Mouse (Mus musculus): Measurements from ENCODE around the gene Slc8a3. TPM values are rescaled to one million over a fixed set of nuclear protein-coding genes. Genes with fewer than 3 reads are reported as not detected.
"Not testable (repeated sequence)": the region's sequence is repeated elsewhere in the genome, so short reads cannot be mapped to it uniquely, and the experiment has no call there.

Slc8a3 gene
- 3.4 and 3.5 TPM in 2 replicates for polyA plus RNA-seq (2016; fragmentation: Nextera tagmentation; extraction: Ambion mirVana)

- Histone ChIP-seq H3K9ac (peak within 1 kb of the TSS; percentile 84), H3K27ac (peak within 1 kb of the TSS; percentile 82), H3K27me3 (peaks cover 21% of the 10 kb centered on the region), H3K36me3 (no peaks in the 10 kb centered on the region), H3K4me1 (peaks cover 10% of the 10 kb centered on the region), H3K4me2 (replicated peaks) (peak within 1 kb of the TSS; percentile 96), H3K4me3 (peak within 1 kb of the TSS; percentile 63), H3K9me3 (replicated peaks) (no peaks in the 10 kb centered on the region)
- 0% methylated on average over 38 of the region's 47 CpGs for WGBS
- peak; percentile 81 for ATAC-seq (ENCODE audit: low FRiP score)
These were observed at the start of gene Slc8a3 for GRCm38 (mm10) chr12:81332875-81333421. Slc8a3 (minus strand) TSS chr12:81333180.

- ATAC-seq (ENCODE audit: low FRiP score); H3K4me3 ChIP-seq; H3K27me3 ChIP-seq; H3K36me3 ChIP-seq; H3K27ac ChIP-seq; H3K4me1 ChIP-seq; H3K9me3 ChIP-seq (replicated peaks); H3K9ac ChIP-seq; H3K4me2 ChIP-seq (replicated peaks): not testable (repeated sequence)
- 60% methylated on average over 1 of the region's 1 CpGs for WGBS
These were observed 46.4 kb upstream of the Slc8a3 start, which contains the start of gene Gm4787 for GRCm38 (mm10) chr12:81379364-81379763. Gm4787 (minus strand) TSS chr12:81379464.

GRCm38 (mm10) chr12:81333841-81334240, 861 bp upstream of the Slc8a3 start:
- no peak for ATAC-seq (ENCODE audit: low FRiP score)
- Histone ChIP-seq H3K27me3 (peaks cover 21% of the 10 kb centered on the region), H3K36me3 (no peaks in the 10 kb centered on the region), H3K4me3 (peak overlapping the region; percentile 63), H3K4me2 (replicated peaks) (peak overlapping the region; percentile 96), H3K27ac (no peak overlapping the region), H3K9ac (0 out of 2 replicates have a peak overlapping the region, but pooled peaks have one; percentile 84), H3K9me3 (replicated peaks) (no peaks in the 10 kb centered on the region), H3K4me1 (peaks cover 10% of the 10 kb centered on the region)
- 69% methylated on average over 5 of the region's 5 CpGs for WGBS

- WGBS: 1% methylated on average over 45 of the region's 54 CpGs
These were observed 774 bp downstream of the Slc8a3 start for GRCm38 (mm10) chr12:81331937-81332874.

GRCm38 (mm10) chr12:81331046-81331638, 1.8 kb downstream of the Slc8a3 start:
- 45% methylated on average over 5 of the region's 5 CpGs for WGBS
- H3K27ac ChIP-seq: no peak overlapping the region
- ATAC-seq (ENCODE audit: low FRiP score): no peak
- H3K36me3 ChIP-seq: no peaks in the 10 kb centered on the region
- peak overlapping the region; percentile 63; the same call in 1 of the 2 replicates for H3K4me3 ChIP-seq
- H3K4me2 ChIP-seq (replicated peaks): peak overlapping the region; percentile 96; the same call in 1 of the 2 replicates
- H3K9me3 ChIP-seq (replicated peaks): no peaks in the 10 kb centered on the region
- H3K9ac ChIP-seq: no peak overlapping the region; the same call in none of the 2 replicates
- H3K4me1 ChIP-seq: peaks cover 10% of the 10 kb centered on the region
- H3K27me3 ChIP-seq: peaks cover 21% of the 10 kb centered on the region

More at GRCm38 (mm10) chr12:81331937-81332874, 774 bp downstream of the Slc8a3 start:
- H3K27ac ChIP-seq: peak overlapping the region; percentile 82
- H3K9me3 ChIP-seq (replicated peaks): no peaks in the 10 kb centered on the region
- peak overlapping the region; percentile 84 for H3K9ac ChIP-seq
- H3K4me3 ChIP-seq: peak overlapping the region; percentile 63
- H3K27me3 ChIP-seq: peaks cover 21% of the 10 kb centered on the region
- H3K4me1 ChIP-seq: peaks cover 10% of the 10 kb centered on the region
- peak; percentile 75 for ATAC-seq (ENCODE audit: low FRiP score)
- H3K4me2 ChIP-seq (replicated peaks): peak overlapping the region; percentile 96
- no peaks in the 10 kb centered on the region for H3K36me3 ChIP-seq

DNA sequence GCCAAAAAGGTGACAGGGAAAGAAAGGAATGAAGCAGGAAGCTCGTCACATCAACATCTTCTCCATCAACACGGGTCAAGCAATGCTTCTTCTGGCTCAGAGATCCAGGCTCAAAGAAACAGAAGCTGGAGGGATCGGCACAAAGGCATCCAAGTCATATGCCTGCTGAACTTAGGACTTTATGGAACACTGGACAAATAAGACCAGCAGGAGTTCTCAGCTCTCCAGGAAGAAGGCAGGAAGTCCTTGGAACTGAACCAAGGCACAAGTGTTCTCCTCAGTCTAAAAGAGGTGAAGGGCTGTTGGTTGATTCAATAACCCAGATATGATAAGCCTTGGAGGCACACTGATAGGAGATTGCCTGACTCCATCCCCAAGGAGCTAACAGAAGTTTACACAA, 8.0 kb downstream of the Slc8a3 start:
- ATAC-seq (ENCODE audit: low FRiP score): no peak
- no peak overlapping the region for H3K27ac ChIP-seq

DNA sequence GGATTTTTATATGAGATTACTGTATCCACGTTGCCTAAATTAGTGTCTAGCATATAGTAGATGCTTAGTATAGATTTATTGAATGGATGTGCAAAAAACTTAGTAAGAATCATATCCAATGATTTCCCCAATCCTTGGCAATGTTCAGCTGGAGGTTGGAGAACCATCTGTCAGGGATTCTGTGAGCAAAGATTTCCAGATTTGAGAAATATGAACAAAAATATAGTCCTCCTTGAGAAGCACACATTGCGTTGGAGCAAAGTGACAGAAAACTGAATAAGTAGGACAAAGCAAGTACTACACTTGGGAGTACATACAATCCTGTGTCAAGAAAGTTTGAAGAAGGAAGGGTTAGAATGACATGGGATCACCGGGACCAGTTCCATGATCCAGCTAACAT, 8.9 kb downstream of the Slc8a3 start:
- Histone ChIP-seq H3K36me3 (no peaks in the 10 kb centered on the region), H3K27me3 (no peaks in the 10 kb centered on the region), H3K9ac (no peak overlapping the region), H3K27ac (no peak overlapping the region), H3K9me3 (replicated peaks) (no peaks in the 10 kb centered on the region), H3K4me3 (no peak overlapping the region), H3K4me2 (replicated peaks) (no peak overlapping the region), H3K4me1 (peaks cover 6% of the 10 kb centered on the region)
- no peak for ATAC-seq (ENCODE audit: low FRiP score)
- 92% methylated on average over 3 of the region's 3 CpGs for WGBS

More for the DNA sequence above, 8.0 kb downstream of the Slc8a3 start:
- no peaks in the 10 kb centered on the region for H3K36me3 ChIP-seq
- H3K9me3 ChIP-seq (replicated peaks): no peaks in the 10 kb centered on the region
- no peak overlapping the region for H3K4me2 ChIP-seq (replicated peaks)
- H3K27me3 ChIP-seq: peaks cover 3% of the 10 kb centered on the region; the same call in 1 of the 2 replicates
- H3K4me3 ChIP-seq: no peak overlapping the region
- WGBS: 84% methylated on average over 3 of the region's 3 CpGs
- H3K4me1 ChIP-seq: peaks cover 6% of the 10 kb centered on the region
- H3K9ac ChIP-seq: no peak overlapping the region

- Histone ChIP-seq H3K4me1 (peaks cover 9% of the 10 kb centered on the region), H3K27ac (0 out of 2 replicates have a peak overlapping the region, but pooled peaks have one; percentile 24), H3K36me3 (no peaks in the 10 kb centered on the region), H3K4me2 (replicated peaks) (no peak overlapping the region), H3K9me3 (replicated peaks) (no peaks in the 10 kb centered on the region), H3K27me3 (no peaks in the 10 kb centered on the region), H3K9ac (no peak overlapping the region), H3K4me3 (no peak overlapping the region)
- ATAC-seq (ENCODE audit: low FRiP score): no peak
- 63% methylated on average over 1 of the region's 1 CpGs for WGBS
These were observed 12.0 kb downstream of the Slc8a3 start for GRCm38 (mm10) chr12:81321021-81321420.

DNA sequence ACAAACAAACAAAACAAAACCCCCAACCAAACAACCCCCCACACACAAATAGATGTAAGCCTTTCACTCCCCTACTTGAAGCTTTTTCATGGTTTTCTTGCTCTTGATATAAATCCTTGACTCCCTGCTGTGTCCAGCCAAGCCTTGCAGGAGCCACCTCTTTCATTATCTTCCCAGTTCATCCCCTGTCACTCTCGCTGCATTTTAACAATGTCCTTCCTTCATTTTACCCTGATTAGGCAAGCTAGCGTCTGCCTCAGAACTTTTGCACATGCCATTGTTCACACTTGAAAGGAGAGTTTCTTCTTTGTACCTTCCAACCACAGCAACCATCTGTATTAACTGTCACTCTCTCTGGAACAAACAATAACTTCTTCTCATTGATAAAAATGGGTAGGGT, 15.2 kb downstream of the Slc8a3 start:
- Histone ChIP-seq H3K4me1 (peaks cover 9% of the 10 kb centered on the region), H3K27me3 (no peaks in the 10 kb centered on the region), H3K36me3 (no peaks in the 10 kb centered on the region), H3K4me3 (no peak overlapping the region), H3K9me3 (replicated peaks) (no peaks in the 10 kb centered on the region), H3K4me2 (replicated peaks) (no peak overlapping the region), H3K9ac (no peak overlapping the region), H3K27ac (no peak overlapping the region)
- WGBS: 5% methylated on average over 2 of the region's 2 CpGs
- ATAC-seq (ENCODE audit: low FRiP score): no peak

DNA sequence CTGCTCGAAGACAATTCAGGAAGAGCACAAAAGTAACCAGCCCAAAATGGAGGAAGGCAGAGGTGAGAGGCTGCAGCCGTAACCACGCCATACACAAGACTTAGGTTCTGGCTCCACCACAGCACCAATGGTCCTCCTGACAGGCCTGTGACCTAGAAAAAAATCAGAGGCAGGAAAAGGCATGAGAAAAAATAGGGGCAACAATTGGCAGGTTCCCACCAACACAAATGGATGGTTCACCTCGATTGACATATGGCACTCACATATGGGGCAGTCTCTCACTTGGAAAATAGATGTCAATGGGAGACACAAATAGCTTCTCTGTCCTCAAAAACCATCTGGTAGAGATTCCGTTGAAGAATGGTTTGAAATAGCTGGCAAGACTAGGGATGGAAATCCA, 17.0 kb downstream of the Slc8a3 start:
- Histone ChIP-seq H3K9ac (no peak overlapping the region), H3K4me1 (peaks cover 7% of the 10 kb centered on the region), H3K27me3 (no peaks in the 10 kb centered on the region), H3K4me2 (replicated peaks) (no peak overlapping the region), H3K27ac (no peak overlapping the region), H3K4me3 (no peak overlapping the region), H3K36me3 (no peaks in the 10 kb centered on the region), H3K9me3 (replicated peaks) (no peaks in the 10 kb centered on the region)
- no peak for ATAC-seq (ENCODE audit: low FRiP score)
- 94% methylated on average over 5 of the region's 5 CpGs for WGBS

GRCm38 (mm10) chr12:81303626-81304025, 29.4 kb downstream of the Slc8a3 start:
- Histone ChIP-seq H3K4me3 (no peak overlapping the region), H3K27me3 (no peaks in the 10 kb centered on the region), H3K9ac (no peak overlapping the region), H3K36me3 (no peaks in the 10 kb centered on the region), H3K9me3 (replicated peaks) (no peaks in the 10 kb centered on the region), H3K4me2 (replicated peaks) (no peak overlapping the region), H3K4me1 (no peaks in the 10 kb centered on the region), H3K27ac (no peak overlapping the region)
- 83% methylated on average over 5 of the region's 5 CpGs for WGBS
- ATAC-seq (ENCODE audit: low FRiP score): no peak

- Histone ChIP-seq H3K4me1 (no peaks in the 10 kb centered on the region), H3K9ac (no peak overlapping the region), H3K9me3 (replicated peaks) (no peaks in the 10 kb centered on the region), H3K27me3 (no peaks in the 10 kb centered on the region), H3K4me3 (no peak overlapping the region), H3K4me2 (replicated peaks) (no peak overlapping the region), H3K27ac (no peak overlapping the region), H3K36me3 (no peaks in the 10 kb centered on the region)
- 53% methylated on average over 5 of the region's 5 CpGs for WGBS
- ATAC-seq (ENCODE audit: low FRiP score): no peak
These were observed 38.4 kb downstream of the Slc8a3 start for GRCm38 (mm10) chr12:81294613-81295012.
